Mouse (Mus musculus): ENCODE data around the gene Klhl31. TPM values are rescaled to one million over a fixed set of nuclear protein-coding genes. Genes with fewer than 3 reads are reported as not detected.

Klhl31 gene
- polyA plus RNA-seq, 1 experiment from 2014 or later = 1.4 TPM

- H3K4me3 ChIP-seq (ENCODE audit: low read depth, low read length) = no peak overlapping the region
- no peak overlapping the region for H3K9ac ChIP-seq (ENCODE audit: low read depth, low read length)
- no peaks in the 10 kb centered on the region for H3K4me1 ChIP-seq (ENCODE audit: control insufficient read depth, low read depth, low read length)
- H3K9me3 ChIP-seq (replicated peaks; ENCODE audit: control insufficient read depth, low read length) = no peaks in the 10 kb centered on the region
- WGBS (ENCODE audit: insufficient replicate concordance) = 59% methylated on average over 3 of the region's 3 CpGs
- H3K4me2 ChIP-seq (ENCODE audit: low read depth, low read length) = no peak overlapping the region
- no peaks in the 10 kb centered on the region for H3K36me3 ChIP-seq (ENCODE audit: control insufficient read depth, insufficient read depth)
- H3K27ac ChIP-seq (ENCODE audit: low read length) = no peak overlapping the region
- no peaks in the 10 kb centered on the region for H3K27me3 ChIP-seq (ENCODE audit: control insufficient read depth, insufficient read depth, low read depth, low read length)
- no peak for ATAC-seq (ENCODE audit: low read depth)
Measured at GRCm38 (mm10) chr9:77632432-77632831, 3.9 kb upstream of the Klhl31 start.

GRCm38 (mm10) chr9:77636003-77636402 is 297 bp upstream of the Klhl31 start:
- Histone ChIP-seq H3K27me3 (ENCODE audit: control insufficient read depth, insufficient read depth, low read depth, low read length) (no peaks in the 10 kb centered on the region), H3K4me3 (ENCODE audit: low read depth, low read length) (no peak overlapping the region), H3K9me3 (replicated peaks; ENCODE audit: control insufficient read depth, low read length) (no peaks in the 10 kb centered on the region), H3K4me2 (ENCODE audit: low read depth, low read length) (no peak overlapping the region), H3K4me1 (ENCODE audit: control insufficient read depth, low read depth, low read length) (no peaks in the 10 kb centered on the region), H3K36me3 (ENCODE audit: control insufficient read depth, insufficient read depth) (no peaks in the 10 kb centered on the region), H3K27ac (ENCODE audit: low read length) (no peak overlapping the region), H3K9ac (ENCODE audit: low read depth, low read length) (no peak overlapping the region)
- WGBS (ENCODE audit: insufficient replicate concordance) = 66% methylated on average over 5 of the region's 5 CpGs
- ATAC-seq (ENCODE audit: low read depth) = no peak

- Histone ChIP-seq H3K27me3 (ENCODE audit: control insufficient read depth, insufficient read depth, low read depth, low read length) (no peaks in the 10 kb centered on the region), H3K9ac (ENCODE audit: low read depth, low read length) (no peak overlapping the region), H3K4me3 (ENCODE audit: low read depth, low read length) (no peak overlapping the region), H3K36me3 (ENCODE audit: control insufficient read depth, insufficient read depth) (no peaks in the 10 kb centered on the region), H3K4me1 (ENCODE audit: control insufficient read depth, low read depth, low read length) (no peaks in the 10 kb centered on the region), H3K9me3 (replicated peaks; ENCODE audit: control insufficient read depth, low read length) (no peaks in the 10 kb centered on the region), H3K4me2 (ENCODE audit: low read depth, low read length) (no peak overlapping the region), H3K27ac (ENCODE audit: low read length) (no peak overlapping the region)
- WGBS (ENCODE audit: insufficient replicate concordance) = 69% methylated on average over 10 of the region's 10 CpGs
- ATAC-seq (ENCODE audit: low read depth) = no peak
Measured at GRCm38 (mm10) chr9:77637357-77637756, 1.1 kb downstream of the Klhl31 start.

- no peaks in the 10 kb centered on the region for H3K36me3 ChIP-seq (ENCODE audit: control insufficient read depth, insufficient read depth)
- no peak overlapping the region for H3K27ac ChIP-seq (ENCODE audit: low read length)
- no peaks in the 10 kb centered on the region for H3K9me3 ChIP-seq (replicated peaks; ENCODE audit: control insufficient read depth, low read length)
- no peaks in the 10 kb centered on the region for H3K4me1 ChIP-seq (ENCODE audit: control insufficient read depth, low read depth, low read length)
- H3K4me2 ChIP-seq (ENCODE audit: low read depth, low read length) = no peak overlapping the region
- H3K4me3 ChIP-seq (ENCODE audit: low read depth, low read length) = no peak overlapping the region
- 52% methylated on average over 2 of the region's 2 CpGs for WGBS (ENCODE audit: insufficient replicate concordance)
- H3K27me3 ChIP-seq (ENCODE audit: control insufficient read depth, insufficient read depth, low read depth, low read length) = no peaks in the 10 kb centered on the region
- no peak overlapping the region for H3K9ac ChIP-seq (ENCODE audit: low read depth, low read length)
- ATAC-seq (ENCODE audit: low read depth) = no peak
Measured at GRCm38 (mm10) chr9:77645176-77645575, 8.9 kb downstream of the Klhl31 start.

GRCm38 (mm10) chr9:77651847-77652246 is 15.5 kb downstream of the Klhl31 start:
- ATAC-seq (ENCODE audit: low read depth) = no peak
- no peak overlapping the region for H3K27ac ChIP-seq (ENCODE audit: low read length)
- WGBS (ENCODE audit: insufficient replicate concordance) = 51% methylated on average over 7 of the region's 7 CpGs
- H3K9me3 ChIP-seq (replicated peaks; ENCODE audit: control insufficient read depth, low read length) = no peaks in the 10 kb centered on the region
- H3K4me3 ChIP-seq (ENCODE audit: low read depth, low read length) = no peak overlapping the region
- H3K4me1 ChIP-seq (ENCODE audit: control insufficient read depth, low read depth, low read length) = no peaks in the 10 kb centered on the region; the same call in 1 of the 2 replicates
- H3K9ac ChIP-seq (ENCODE audit: low read depth, low read length) = no peak overlapping the region
- no peaks in the 10 kb centered on the region for H3K36me3 ChIP-seq (ENCODE audit: control insufficient read depth, insufficient read depth)
- peaks cover 12% of the 10 kb centered on the region for H3K27me3 ChIP-seq (ENCODE audit: control insufficient read depth, insufficient read depth, low read depth, low read length)
- no peak overlapping the region for H3K4me2 ChIP-seq (ENCODE audit: low read depth, low read length)

- H3K4me1 ChIP-seq (ENCODE audit: control insufficient read depth, low read depth, low read length) = no peaks in the 10 kb centered on the region; the same call in 1 of the 2 replicates
- no peak overlapping the region for H3K9ac ChIP-seq (ENCODE audit: low read depth, low read length)
- H3K27me3 ChIP-seq (ENCODE audit: control insufficient read depth, insufficient read depth, low read depth, low read length) = peaks cover 12% of the 10 kb centered on the region
- H3K36me3 ChIP-seq (ENCODE audit: control insufficient read depth, insufficient read depth) = no peaks in the 10 kb centered on the region
- no peak overlapping the region for H3K4me2 ChIP-seq (ENCODE audit: low read depth, low read length)
- WGBS (ENCODE audit: insufficient replicate concordance) = 47% methylated on average over 3 of the region's 3 CpGs
- ATAC-seq (ENCODE audit: low read depth) = no peak
- H3K9me3 ChIP-seq (replicated peaks; ENCODE audit: control insufficient read depth, low read length) = no peaks in the 10 kb centered on the region
- no peak overlapping the region for H3K27ac ChIP-seq (ENCODE audit: low read length)
- H3K4me3 ChIP-seq (ENCODE audit: low read depth, low read length) = no peak overlapping the region
Measured at GRCm38 (mm10) chr9:77653907-77654306, 17.6 kb downstream of the Klhl31 start.

- peaks cover 12% of the 10 kb centered on the region for H3K27me3 ChIP-seq (ENCODE audit: control insufficient read depth, insufficient read depth, low read depth, low read length)
- H3K4me2 ChIP-seq (ENCODE audit: low read depth, low read length) = peak overlapping the region; percentile 86
- WGBS (ENCODE audit: insufficient replicate concordance) = 1% methylated on average over 85 of the region's 85 CpGs
- peak; percentile 24 for ATAC-seq (ENCODE audit: low read depth)
- 0 out of 2 replicates have a peak overlapping the region, but pooled peaks have one; percentile 31 for H3K9ac ChIP-seq (ENCODE audit: low read depth, low read length)
- no peaks in the 10 kb centered on the region for H3K36me3 ChIP-seq (ENCODE audit: control insufficient read depth, insufficient read depth)
- H3K4me3 ChIP-seq (ENCODE audit: low read depth, low read length) = peak overlapping the region; percentile 56
- no peaks in the 10 kb centered on the region for H3K9me3 ChIP-seq (replicated peaks; ENCODE audit: control insufficient read depth, low read length)
- H3K27ac ChIP-seq (ENCODE audit: low read length) = no peak overlapping the region
- no peaks in the 10 kb centered on the region; the same call in 1 of the 2 replicates for H3K4me1 ChIP-seq (ENCODE audit: control insufficient read depth, low read depth, low read length)
Measured at GRCm38 (mm10) chr9:77655181-77655934, 19.1 kb downstream of the Klhl31 start.

GRCm38 (mm10) chr9:77655935-77656288 is 19.6 kb downstream of the Klhl31 start:
- under 1% methylated on average over 7 of the region's 7 CpGs for WGBS (ENCODE audit: insufficient replicate concordance)
- H3K27me3 ChIP-seq (ENCODE audit: control insufficient read depth, insufficient read depth, low read depth, low read length) = peaks cover 12% of the 10 kb centered on the region
- no peak overlapping the region for H3K9ac ChIP-seq (ENCODE audit: low read depth, low read length)
- no peak overlapping the region for H3K27ac ChIP-seq (ENCODE audit: low read length)
- H3K9me3 ChIP-seq (replicated peaks; ENCODE audit: control insufficient read depth, low read length) = no peaks in the 10 kb centered on the region
- peak overlapping the region; percentile 56 for H3K4me3 ChIP-seq (ENCODE audit: low read depth, low read length)
- ATAC-seq (ENCODE audit: low read depth) = no peak
- H3K4me1 ChIP-seq (ENCODE audit: control insufficient read depth, low read depth, low read length) = no peaks in the 10 kb centered on the region; the same call in 1 of the 2 replicates
- H3K4me2 ChIP-seq (ENCODE audit: low read depth, low read length) = peak overlapping the region; percentile 86
- no peaks in the 10 kb centered on the region for H3K36me3 ChIP-seq (ENCODE audit: control insufficient read depth, insufficient read depth)

- ATAC-seq (ENCODE audit: low read depth) = no peak
- H3K27ac ChIP-seq (ENCODE audit: low read length) = no peak overlapping the region
- H3K36me3 ChIP-seq (ENCODE audit: control insufficient read depth, insufficient read depth) = no peaks in the 10 kb centered on the region
- H3K4me1 ChIP-seq (ENCODE audit: control insufficient read depth, low read depth, low read length) = no peaks in the 10 kb centered on the region
- no peak overlapping the region for H3K4me3 ChIP-seq (ENCODE audit: low read depth, low read length)
- H3K4me2 ChIP-seq (ENCODE audit: low read depth, low read length) = no peak overlapping the region
- 48% methylated on average over 3 of the region's 3 CpGs for WGBS (ENCODE audit: insufficient replicate concordance)
- H3K27me3 ChIP-seq (ENCODE audit: control insufficient read depth, insufficient read depth, low read depth, low read length) = no peaks in the 10 kb centered on the region
- no peaks in the 10 kb centered on the region for H3K9me3 ChIP-seq (replicated peaks; ENCODE audit: control insufficient read depth, low read length)
- H3K9ac ChIP-seq (ENCODE audit: low read depth, low read length) = no peak overlapping the region
Measured at GRCm38 (mm10) chr9:77662917-77663316, 26.6 kb downstream of the Klhl31 start.
